Mouse (Mus musculus) kidney, postnatal 0 days (tissue): ENCODE measurements around the gene Hkdc1. TPM values are rescaled to one million over a fixed set of nuclear protein-coding genes. Genes with fewer than 3 reads are reported as not detected.
"Not testable (repeated sequence)": the region's sequence is repeated elsewhere in the genome, so short reads cannot be mapped to it uniquely, and the experiment has no call there.

Experiments used
- ATAC-seq: fragments of 200-750 bp; cut with Nextera tagmentation; replicated peaks from 2 replicates; pipeline ENCODE4 v1.8.0; 2017; ENCODE audit warnings: low read depth, moderate number of reproducible peaks, moderate TSS enrichment, moderate library complexity; ENCODE audit not compliant: low FRiP score
- DNase-seq: peaks from one replicate; pipeline ENCODE4 v3.0.0-alpha.2; 2016; ENCODE audit warnings: low spot score
- H3K27ac ChIP-seq: fragments of 300-500 bp; sonication (generic); 2 replicates; pipeline ENCODE4 v1.5.1; 2014; ENCODE audit warnings: mild to moderate bottlenecking
- H3K27me3 ChIP-seq: fragments of 300-500 bp; sonication (generic); 2 replicates; pipeline ENCODE4 v1.6.1; 2014; ENCODE audit warnings: low read length, mixed read lengths; ENCODE audit not compliant: insufficient read depth
- H3K36me3 ChIP-seq: fragments of 300-500 bp; sonication (generic); 2 replicates; pipeline ENCODE4 v1.6.1; 2014; ENCODE audit warnings: low read length, mixed read lengths; ENCODE audit not compliant: insufficient read depth
- H3K4me1 ChIP-seq: fragments of 300-500 bp; sonication (generic); replicated peaks from 2 replicates; pipeline ENCODE4 v1.6.1; 2014; ENCODE audit warnings: antibody characterized with exemption, low read length, mixed read lengths; ENCODE audit not compliant: insufficient read depth
- H3K4me2 ChIP-seq: fragments of 300-500 bp; sonication (generic); 2 replicates; pipeline ENCODE4 v1.6.1; 2014; ENCODE audit warnings: mild to moderate bottlenecking, low read length, moderate library complexity, mixed read lengths
- H3K4me3 ChIP-seq: fragments of 300-500 bp; sonication (generic); replicated peaks from 2 replicates; pipeline ENCODE4 v1.5.1; 2014; ENCODE audit warnings: low read depth, low read length
- H3K9ac ChIP-seq: fragments of 300-500 bp; sonication (generic); 2 replicates; pipeline ENCODE4 v1.6.1; 2014; ENCODE audit warnings: low read depth, low read length
- H3K9me3 ChIP-seq: fragments of 300-500 bp; sonication (generic); replicated peaks from 2 replicates; pipeline ENCODE4 v1.6.1; 2016; ENCODE audit warnings: low read length, inconsistent platforms, mixed read lengths
- CTCF ChIP-seq: IDR thresholded peaks from 2 replicates; pipeline ENCODE4 v1.5.1; 2016; ENCODE audit warnings: antibody characterized with exemption, low read depth, mild to moderate bottlenecking, moderate library complexity
- WGBS: fragments of 180-500 bp; shearing (Covaris S2); extraction: QIAGEN DNeasy Blood & Tissue Kit; methylation state at CpG from one replicate; pipeline ENCODE4 v1.1.7; 2014; 5-methylcytosine and 5-hydroxymethylcytosine counted together
- polyA plus RNA-seq: library from polyadenylated mRNA; unstranded; fragments of >200 nt; fragmentation: Nextera tagmentation; extraction: Ambion mirVana; gene quantifications from 2 replicates; pipeline ENCODE4 v1.2.1, GENCODE M21; 2015

Gene Hkdc1
- 2.6 and 3.1 TPM in 2 replicates for polyA plus RNA-seq

- 40% methylated on average over 15 of the region's 15 CpGs for WGBS
- H3K9me3 ChIP-seq, result no peaks in the 10 kb centered on the region
- ATAC-seq, result no peak
- H3K4me3 ChIP-seq, result no peak within 1 kb of the TSS
- H3K9ac ChIP-seq, result no peak within 1 kb of the TSS
- TF ChIP-seq CTCF, result no peak
- H3K4me2 ChIP-seq, result peak within 1 kb of the TSS; percentile 2; the same call in 1 of the 2 replicates
- no peaks in the 10 kb centered on the region for H3K4me1 ChIP-seq
- H3K27ac ChIP-seq, result no peak within 1 kb of the TSS
- no peaks in the 10 kb centered on the region for H3K36me3 ChIP-seq
- no peak for DNase-seq
- no peaks in the 10 kb centered on the region for H3K27me3 ChIP-seq
These were observed at the start of gene Hkdc1 for GRCm38 (mm10) chr10:62422255-62422654. TSS of gene Hkdc1 (minus strand) at chr10:62422491.

GRCm38 (mm10) chr10:62471105-62471504 lies 48.8 kb upstream of the Hkdc1 start:
- TF ChIP-seq CTCF, result no peak
- 63% methylated on average over 5 of the region's 5 CpGs for WGBS
- Histone ChIP-seq H3K4me1 (no peaks in the 10 kb centered on the region), H3K9me3 (no peaks in the 10 kb centered on the region), H3K27me3 (no peaks in the 10 kb centered on the region), H3K4me3 (no peak overlapping the region), H3K4me2 (no peak overlapping the region), H3K27ac (no peak overlapping the region), H3K9ac (no peak overlapping the region), H3K36me3 (0 out of 2 replicates have a peak, but pooled peaks cover 5% of the 10 kb centered on the region)
- ATAC-seq (no peak), DNase-seq (no peak)

- no peak overlapping the region for H3K4me2 ChIP-seq
- WGBS, result 95% methylated on average over 4 of the region's 4 CpGs
- H3K9ac ChIP-seq, result no peak overlapping the region
- 0 out of 2 replicates have a peak, but pooled peaks cover 5% of the 10 kb centered on the region for H3K36me3 ChIP-seq
- H3K9me3 ChIP-seq, result no peaks in the 10 kb centered on the region
- no peak for DNase-seq
- TF ChIP-seq CTCF, result no peak
- no peak overlapping the region for H3K27ac ChIP-seq
- H3K4me3 ChIP-seq, result no peak overlapping the region
- no peak for ATAC-seq
- H3K4me1 ChIP-seq, result no peaks in the 10 kb centered on the region
- no peaks in the 10 kb centered on the region for H3K27me3 ChIP-seq
These were observed 47.4 kb upstream of the Hkdc1 start for GRCm38 (mm10) chr10:62469736-62470135.

- H3K9me3 ChIP-seq, result no peaks in the 10 kb centered on the region
- H3K4me1 ChIP-seq, result no peaks in the 10 kb centered on the region
- TF ChIP-seq CTCF, result no peak
- DNase-seq, result no peak
- no peak overlapping the region for H3K4me3 ChIP-seq
- H3K27me3 ChIP-seq, result no peaks in the 10 kb centered on the region
- H3K36me3 ChIP-seq, result peaks cover 32% of the 10 kb centered on the region
- H3K9ac ChIP-seq, result no peak overlapping the region
- H3K4me2 ChIP-seq, result no peak overlapping the region
- no peak for ATAC-seq
- H3K27ac ChIP-seq, result no peak overlapping the region
These were observed 39.0 kb upstream of the Hkdc1 start for GRCm38 (mm10) chr10:62461321-62461720.

- Histone ChIP-seq H3K4me1 (peaks cover 13% of the 10 kb centered on the region), H3K36me3 (peaks cover 20% of the 10 kb centered on the region; the same call in 1 of the 2 replicates)
- not testable (repeated sequence) for DNase-seq, H3K4me2 ChIP-seq, ATAC-seq, H3K27ac ChIP-seq, H3K4me3 ChIP-seq, H3K9ac ChIP-seq, H3K27me3 ChIP-seq, H3K9me3 ChIP-seq
- 70% methylated on average over 11 of the region's 11 CpGs for WGBS
These were observed 29.7 kb upstream of the Hkdc1 start for GRCm38 (mm10) chr10:62452001-62452400.

- peak overlapping the region; percentile 92 for H3K4me3 ChIP-seq
- peak overlapping the region; percentile 74 for H3K4me2 ChIP-seq
- no peaks in the 10 kb centered on the region for H3K9me3 ChIP-seq
- H3K27ac ChIP-seq, result peak overlapping the region; percentile 89
- peak; percentile 27; the same call in 1 of the 2 replicates for ATAC-seq
- no peak for DNase-seq
- H3K27me3 ChIP-seq, result no peaks in the 10 kb centered on the region
- peaks cover 13% of the 10 kb centered on the region for H3K4me1 ChIP-seq
- H3K9ac ChIP-seq, result peak overlapping the region; percentile 94
- TF ChIP-seq CTCF, result no peak
- peaks cover 20% of the 10 kb centered on the region for H3K36me3 ChIP-seq
- WGBS, result 44% methylated on average over 18 of the region's 18 CpGs
These were observed 28.0 kb upstream of the Hkdc1 start for GRCm38 (mm10) chr10:62450280-62450640.
